Mouse (Mus musculus) MEL (cell line): Measurements from ENCODE around the gene Zrsr2.

Experiments
- CTCF ChIP-seq, 3 experiments: IDR thresholded peaks in 2 of 3; conservative IDR thresholded peaks in 1 of 3; 2 replicates each; pipeline ENCODE4 v1.5.1; 2011 to 2012; ENCODE audit warnings: low read length in 3 of 3, low read depth in 2 of 3, mild to moderate bottlenecking in 2 of 3, improper control_type of control experiment in 1 of 3, inconsistent platforms in 1 of 3, mixed read lengths in 1 of 3, moderate library complexity in 1 of 3; ENCODE audit not compliant: control insufficient read depth in 1 of 3, insufficient read depth in 1 of 3, poor library complexity in 1 of 3, severe bottlenecking in 1 of 3
- GABPA ChIP-seq: IDR thresholded peaks from 2 replicates; pipeline ENCODE4 v1.6.1; 2012; ENCODE audit warnings: low read depth, mild to moderate bottlenecking, inconsistent platforms, low read length, improper control_type of control experiment, moderate library complexity
- NRF1 ChIP-seq: IDR thresholded peaks from 2 replicates; pipeline ENCODE4 v1.6.1; 2014; ENCODE audit warnings: low read depth, mild to moderate bottlenecking, inconsistent platforms, low read length, improper control_type of control experiment, moderate library complexity; ENCODE audit not compliant: poor library complexity, insufficient read depth, severe bottlenecking
- POLR2A ChIP-seq, 2 experiments: IDR thresholded peaks; 2 replicates each; pipeline ENCODE4 v1.6.1; 2011 to 2012; ENCODE audit warnings: low read length in 2 of 2, mild to moderate bottlenecking in 2 of 2, control low read depth in 1 of 2, improper control_type of control experiment in 1 of 2, low read depth in 1 of 2, moderate library complexity in 1 of 2; ENCODE audit not compliant: control insufficient read depth in 1 of 2, insufficient read depth in 1 of 2, poor library complexity in 1 of 2
- SIN3A ChIP-seq: IDR thresholded peaks from 2 replicates; pipeline ENCODE4 v1.6.1; 2012; ENCODE audit warnings: low read length, improper control_type of control experiment, inconsistent platforms

GRCm38 (mm10) chrX:163957381-163957780, 1.1 kb downstream of the Zrsr2 start:
- TF ChIP-seq GABPA (no peak), CTCF (IDR thresholded peaks at IDR 0.05 in 2 of 3, conservative IDR thresholded peaks at IDR 0.05 in 1 of 3; ENCODE audit: control insufficient read depth in 1 of 3, insufficient read depth in 1 of 3, low read depth in 2 of 3, low read length in 3 of 3, poor library complexity in 1 of 3, severe bottlenecking in 1 of 3) (no peak), SIN3A (no peak; the same call in 1 of the 2 replicates), NRF1 (no peak), POLR2A (IDR thresholded peaks at IDR 0.05; ENCODE audit: control insufficient read depth in 1 of 2, insufficient read depth in 1 of 2, low read depth in 1 of 2, low read length in 2 of 2, poor library complexity in 1 of 2) (no peak)
